Comparison of ENCODE assay signal across 8 mouse cellular contexts in the genomic region with DNA sequence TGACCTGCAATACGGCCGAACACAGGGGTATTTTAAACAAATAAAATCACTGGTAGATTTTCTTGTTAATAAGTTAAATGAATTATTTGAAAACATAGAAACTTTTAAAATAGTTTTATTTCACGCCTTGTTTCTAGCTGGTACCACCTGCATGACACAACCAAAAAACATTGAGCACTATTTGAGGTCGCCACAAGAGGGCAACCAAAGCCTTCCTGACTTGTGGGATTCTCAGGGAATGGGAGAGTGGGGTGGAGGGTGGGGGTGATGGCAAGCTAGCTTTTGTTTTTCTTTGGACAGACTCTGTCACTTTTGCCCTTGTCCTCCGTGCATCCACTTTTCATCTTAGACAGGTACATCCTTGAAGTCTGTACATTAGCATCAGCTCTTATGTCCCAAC. TPM values are rescaled to one million over a fixed set of nuclear protein-coding genes. Genes with fewer than 3 reads are reported as not detected.
DNase-seq lines count a peak whose midpoint lies in the region; ATAC-seq and TF ChIP-seq lines count a peak whose summit lies in the region.
"Not testable (repeated sequence)": the region's sequence is repeated elsewhere in the genome, so short reads cannot be mapped to it uniquely, and the experiment has no call there.

No protein-coding gene starts in this region.

- not testable (repeated sequence) for H3K9me3 ChIP-seq in G1E (replicated peaks); liver, embryonic 14.5 days (ENCODE audit: control insufficient read depth, low read length)

- WGBS in liver, embryonic 14.5 days (ENCODE audit: insufficient replicate concordance): 27% methylated on average over 1 of the region's 5 CpGs

- not testable (repeated sequence) for H3K27me3 ChIP-seq in G1E (ENCODE audit: insufficient read depth, low read length); liver, embryonic 14.5 days (ENCODE audit: control insufficient read depth, insufficient read depth, low read length)

- not testable (repeated sequence) for H3K4me2 ChIP-seq in liver, embryonic 14.5 days (ENCODE audit: low read depth)

- TF ChIP-seq EP300 in liver, embryonic 14.5 days (IDR thresholded peaks at IDR 0.05; ENCODE audit: low read depth): not testable (repeated sequence)

- not testable (repeated sequence) for H3K36me3 ChIP-seq in G1E (replicated peaks); liver, embryonic 14.5 days (replicated peaks; ENCODE audit: control insufficient read depth, insufficient read depth, low read depth)

- H3K4me3 ChIP-seq in G1E (ENCODE audit: low read depth, low read length); liver, embryonic 14.5 days (ENCODE audit: insufficient read depth in 1 of 2, low read depth in 2 of 2, low read length in 2 of 2): not testable (repeated sequence)

- not testable (repeated sequence) for TF ChIP-seq CTCF in G1E (IDR thresholded peaks at IDR 0.05; ENCODE audit: low read depth, low read length)
- 0 out of 2 replicates have a peak, but pooled peaks have one; percentile 3 for TF ChIP-seq CTCF in liver, embryonic 14.5 days (IDR thresholded peaks at IDR 0.05; ENCODE audit: low read depth)

- H3K4me1 ChIP-seq in G1E (ENCODE audit: insufficient read depth, low read depth, low read length); liver, embryonic 14.5 days (replicated peaks; ENCODE audit: control insufficient read depth in 2 of 2, insufficient read depth in 2 of 2, low read length in 1 of 2): not testable (repeated sequence)

- not testable (repeated sequence) for H3K9ac ChIP-seq in liver, embryonic 14.5 days (replicated peaks)

- not testable (repeated sequence) for DNase-seq in G1E (ENCODE audit: low spot score); liver, embryonic 14.5 days (ENCODE audit: low read depth in 3 of 3, low spot score in 3 of 3)
- DNase-seq in adrenal gland, postnatal 25 days: peak; percentile 41
- DNase-seq in gastrocnemius, postnatal 10 days: peak; percentile 30
- DNase-seq in heart, postnatal 4 days: peak; percentile 53
- peak; percentile 48 to 53 for DNase-seq in kidney, postnatal 25 days
- DNase-seq in lung, postnatal 25 days (ENCODE audit: low spot score): peak; percentile 37
- peak; percentile 69 for DNase-seq in testis, postnatal 10 days (ENCODE audit: low spot score)

- ATAC-seq in G1E (ENCODE audit: extremely low read depth, insufficient number of reproducible peaks, low FRiP score, poor library complexity, severe bottlenecking): peak; percentile 45; the same call in 1 of the 2 replicates
- not testable (repeated sequence) for ATAC-seq in liver, embryonic 14.5 days (ENCODE audit: insufficient read depth)

- not testable (repeated sequence) for H3K27ac ChIP-seq in liver, embryonic 14.5 days

RNA-seq across cellular contexts. Expression of gene Gm14325, which starts 18.2 kb away (rescaled TPM):
- 59.4 and 69.6 TPM in 2 replicates for total RNA-seq in G1E (2014; fragmentation: Nextera tagmentation)
- total RNA-seq in G1E (2017): 51.1 and 68.8 TPM in 2 replicates
- polyA plus RNA-seq in G1E (2012): 0.15 and 0.88 TPM in 2 replicates
- total RNA-seq in adrenal gland, postnatal 25 days (2021): 97.3 and 197 TPM in 2 replicates
- 10 to 100 TPM; 66.5 to 70.7 TPM for total RNA-seq in gastrocnemius, postnatal 10 days (2021)
- 10 to 100 TPM; 52.6 to 54.0 TPM for total RNA-seq in heart, postnatal 4 days (2021)
- polyA plus RNA-seq in liver, embryonic 14.5 days (2012; rRNA removed): 5.2 and 6.7 TPM in 2 replicates
- polyA plus RNA-seq in liver, embryonic 14.5 days (2014; fragmentation: Nextera tagmentation; extraction: Ambion mirVana): 9.5 and 9.8 TPM in 2 replicates
